Mouse (Mus musculus) E14TG2a.4 (cell line): ENCODE data around the gene Gsto1.

Experiments used
- CTCF ChIP-seq: conservative IDR thresholded peaks from 2 replicates; pipeline ENCODE4 v1.5.1; 2014; ENCODE audit warnings: low read length
- NANOG ChIP-seq: IDR thresholded peaks from 2 replicates; pipeline ENCODE4 v1.6.1; 2014; ENCODE audit warnings: borderline replicate concordance, low read length, mixed read lengths
- POU5F1 ChIP-seq: IDR thresholded peaks from 2 replicates; pipeline ENCODE4 v1.6.1; 2014; ENCODE audit warnings: low read length, borderline replicate concordance

DNA sequence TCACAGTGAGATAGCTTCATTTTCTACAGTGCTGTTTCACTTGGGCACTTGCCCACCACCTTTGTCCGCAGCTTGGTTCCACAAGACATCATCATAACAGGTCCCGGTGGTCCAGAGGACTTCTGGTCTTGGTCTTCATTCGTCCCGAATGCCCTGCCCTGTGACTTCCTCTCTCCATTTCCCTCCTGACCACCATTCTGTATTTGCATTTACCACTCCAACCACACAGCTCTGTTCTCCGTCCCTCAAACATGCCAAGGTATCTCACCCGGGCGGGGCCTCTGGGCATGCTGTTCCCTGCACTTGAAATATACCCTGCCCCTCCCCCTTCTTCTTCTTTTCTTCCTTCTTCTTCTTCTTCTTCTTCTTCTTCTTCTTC, 33.3 kb upstream of the Gsto1 start:
- TF ChIP-seq CTCF (no peak), POU5F1 (no peak), NANOG (no peak)
